Mouse (Mus musculus) liver, embryonic 14.5 days (tissue): ENCODE results near the gene Tmem44.

Experiments
- CTCF ChIP-seq: IDR thresholded peaks from 2 replicates; pipeline ENCODE4 v1.5.1; 2016; ENCODE audit warnings: antibody characterized with exemption, low read depth, control low read depth
- EP300 ChIP-seq: IDR thresholded peaks from 2 replicates; pipeline ENCODE4 v1.6.1; 2016; ENCODE audit warnings: antibody characterized with exemption, low read depth

DNA sequence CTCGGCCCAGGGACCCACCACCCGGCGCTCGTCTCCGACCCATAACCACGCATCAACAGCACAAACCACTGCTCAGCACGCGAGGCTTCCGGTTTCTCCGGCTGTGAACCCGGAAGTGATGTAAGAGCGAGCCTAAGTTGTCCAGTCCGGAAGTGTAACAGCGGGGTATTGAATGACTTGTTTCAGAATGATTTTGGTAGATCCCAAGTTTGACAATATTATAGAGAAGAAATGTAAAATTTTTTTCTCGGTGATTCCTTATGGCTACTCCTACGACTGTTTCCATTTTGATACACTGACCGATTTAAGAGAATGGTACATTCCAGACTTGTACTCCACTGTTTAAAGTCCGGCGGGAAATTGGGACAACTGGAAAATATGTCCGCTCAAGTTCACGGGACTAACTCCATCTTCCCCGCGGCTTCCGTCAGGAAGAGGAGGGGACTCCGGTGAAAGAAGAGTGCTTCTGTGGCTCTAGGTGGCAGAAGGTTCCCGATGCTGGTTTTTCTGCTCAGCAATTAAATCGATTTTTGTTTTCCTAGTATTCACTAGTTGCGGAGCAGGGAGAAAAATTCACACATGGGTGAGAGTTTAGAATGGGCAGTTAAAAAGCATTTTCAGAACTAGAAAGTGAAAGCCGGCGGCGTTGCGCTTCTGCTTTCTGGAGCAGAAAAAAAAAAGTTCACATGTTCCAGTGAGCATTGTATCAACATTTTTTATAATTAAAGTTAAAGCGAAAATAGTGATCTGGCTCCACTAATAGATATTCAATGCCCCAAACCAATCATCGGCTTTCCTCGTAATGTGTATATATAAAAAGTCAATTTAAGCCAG is 37.1 kb upstream of the Tmem44 start, which contains the start of gene Lsg1:
- peak; percentile 29 for TF ChIP-seq CTCF
- TF ChIP-seq EP300 = peak; percentile 53
